Mouse (Mus musculus): Measurements from ENCODE around the gene Dennd5a.

Dennd5a gene

GRCm38 (mm10) chr7:109958843-109959715, 1.2 kb downstream of the Dennd5a start:
- peaks cover 38% of the 10 kb centered on the region for H3K4me1 ChIP-seq (replicated peaks; ENCODE audit: low read depth, low read length)
- no peaks in the 10 kb centered on the region for H3K36me3 ChIP-seq (ENCODE audit: insufficient read depth, low read length)
- H3K27me3 ChIP-seq (ENCODE audit: insufficient read depth, low read length) = peaks cover 38% of the 10 kb centered on the region
- peak overlapping the region; percentile 80 for H3K4me3 ChIP-seq (replicated peaks; ENCODE audit: low read length)
- TF ChIP-seq CTCF (conservative IDR thresholded peaks at IDR 0.05; ENCODE audit: low read length) = no peak
- no peak for TF ChIP-seq NANOG (IDR thresholded peaks at IDR 0.05; ENCODE audit: borderline replicate concordance, low read length)
- no peak for TF ChIP-seq POU5F1 (IDR thresholded peaks at IDR 0.05; ENCODE audit: borderline replicate concordance, low read length)
- H3K9me3 ChIP-seq (ENCODE audit: low read length) = no peaks in the 10 kb centered on the region

- Histone ChIP-seq H3K4me3 (replicated peaks; ENCODE audit: low read length) (no peak overlapping the region), H3K9me3 (ENCODE audit: low read length) (no peaks in the 10 kb centered on the region), H3K27me3 (ENCODE audit: insufficient read depth, low read length) (peaks cover 38% of the 10 kb centered on the region), H3K4me1 (replicated peaks; ENCODE audit: low read depth, low read length) (peaks cover 38% of the 10 kb centered on the region), H3K36me3 (ENCODE audit: insufficient read depth, low read length) (no peaks in the 10 kb centered on the region)
- TF ChIP-seq NANOG (IDR thresholded peaks at IDR 0.05; ENCODE audit: borderline replicate concordance, low read length) = no peak
- no peak for TF ChIP-seq POU5F1 (IDR thresholded peaks at IDR 0.05; ENCODE audit: borderline replicate concordance, low read length)
- no peak for TF ChIP-seq CTCF (conservative IDR thresholded peaks at IDR 0.05; ENCODE audit: low read length)
Observed at GRCm38 (mm10) chr7:109957996-109958789, 2.1 kb downstream of the Dennd5a start.

GRCm38 (mm10) chr7:109954622-109955401, 5.5 kb downstream of the Dennd5a start:
- Histone ChIP-seq H3K36me3 (ENCODE audit: insufficient read depth, low read length) (no peaks in the 10 kb centered on the region), H3K4me1 (replicated peaks; ENCODE audit: low read depth, low read length) (peaks cover 37% of the 10 kb centered on the region), H3K27me3 (ENCODE audit: insufficient read depth, low read length) (peaks cover 13% of the 10 kb centered on the region), H3K9me3 (ENCODE audit: low read length) (no peaks in the 10 kb centered on the region), H3K4me3 (replicated peaks; ENCODE audit: low read length) (no peak overlapping the region)
- TF ChIP-seq POU5F1 (IDR thresholded peaks at IDR 0.05; ENCODE audit: borderline replicate concordance, low read length) (no peak), CTCF (conservative IDR thresholded peaks at IDR 0.05; ENCODE audit: low read length) (no peak), NANOG (IDR thresholded peaks at IDR 0.05; ENCODE audit: borderline replicate concordance, low read length) (no peak)

- no peak for TF ChIP-seq NANOG (IDR thresholded peaks at IDR 0.05; ENCODE audit: borderline replicate concordance, low read length)
- no peak for TF ChIP-seq POU5F1 (IDR thresholded peaks at IDR 0.05; ENCODE audit: borderline replicate concordance, low read length)
- TF ChIP-seq CTCF (conservative IDR thresholded peaks at IDR 0.05; ENCODE audit: low read length) = no peak
- no peaks in the 10 kb centered on the region for H3K27me3 ChIP-seq (ENCODE audit: insufficient read depth, low read length)
- H3K4me1 ChIP-seq (replicated peaks; ENCODE audit: low read depth, low read length) = peaks cover 15% of the 10 kb centered on the region
- H3K4me3 ChIP-seq (replicated peaks; ENCODE audit: low read length) = no peak overlapping the region
- H3K9me3 ChIP-seq (ENCODE audit: low read length) = no peaks in the 10 kb centered on the region
- H3K36me3 ChIP-seq (ENCODE audit: insufficient read depth, low read length) = no peaks in the 10 kb centered on the region
Observed at GRCm38 (mm10) chr7:109951297-109951696, 9.0 kb downstream of the Dennd5a start.

GRCm38 (mm10) chr7:109944421-109945034, 15.7 kb downstream of the Dennd5a start:
- H3K4me3 ChIP-seq (replicated peaks; ENCODE audit: low read length) = peak overlapping the region; percentile 32; the same call in 1 of the 2 replicates

GRCm38 (mm10) chr7:109929628-109930027, 30.6 kb downstream of the Dennd5a start:
- H3K4me1 ChIP-seq (replicated peaks; ENCODE audit: low read depth, low read length) = peaks cover 4% of the 10 kb centered on the region
- no peaks in the 10 kb centered on the region for H3K27me3 ChIP-seq (ENCODE audit: insufficient read depth, low read length)
- H3K9me3 ChIP-seq (ENCODE audit: low read length) = no peaks in the 10 kb centered on the region
- no peak overlapping the region for H3K4me3 ChIP-seq (replicated peaks; ENCODE audit: low read length)
- peaks cover 25% of the 10 kb centered on the region for H3K36me3 ChIP-seq (ENCODE audit: insufficient read depth, low read length)
- TF ChIP-seq POU5F1 (IDR thresholded peaks at IDR 0.05; ENCODE audit: borderline replicate concordance, low read length) (no peak), CTCF (conservative IDR thresholded peaks at IDR 0.05; ENCODE audit: low read length) (no peak; the same call in 1 of the 2 replicates), NANOG (IDR thresholded peaks at IDR 0.05; ENCODE audit: borderline replicate concordance, low read length) (no peak)

More at GRCm38 (mm10) chr7:109944421-109945034, 15.7 kb downstream of the Dennd5a start:
- Histone ChIP-seq H3K27me3 (ENCODE audit: insufficient read depth, low read length) (no peaks in the 10 kb centered on the region), H3K36me3 (ENCODE audit: insufficient read depth, low read length) (peaks cover 3% of the 10 kb centered on the region; the same call in 1 of the 2 replicates), H3K9me3 (ENCODE audit: low read length) (no peaks in the 10 kb centered on the region), H3K4me1 (replicated peaks; ENCODE audit: low read depth, low read length) (peaks cover 27% of the 10 kb centered on the region)
- TF ChIP-seq CTCF (conservative IDR thresholded peaks at IDR 0.05; ENCODE audit: low read length) (no peak), NANOG (IDR thresholded peaks at IDR 0.05; ENCODE audit: borderline replicate concordance, low read length) (no peak)

GRCm38 (mm10) chr7:109928365-109928764, 31.9 kb downstream of the Dennd5a start:
- Histone ChIP-seq H3K36me3 (ENCODE audit: insufficient read depth, low read length) (peaks cover 20% of the 10 kb centered on the region), H3K4me1 (replicated peaks; ENCODE audit: low read depth, low read length) (peaks cover 4% of the 10 kb centered on the region), H3K27me3 (ENCODE audit: insufficient read depth, low read length) (no peaks in the 10 kb centered on the region), H3K4me3 (replicated peaks; ENCODE audit: low read length) (no peak overlapping the region), H3K9me3 (ENCODE audit: low read length) (no peaks in the 10 kb centered on the region)
- no peak for TF ChIP-seq POU5F1 (IDR thresholded peaks at IDR 0.05; ENCODE audit: borderline replicate concordance, low read length)
- TF ChIP-seq NANOG (IDR thresholded peaks at IDR 0.05; ENCODE audit: borderline replicate concordance, low read length) = no peak
- no peak for TF ChIP-seq CTCF (conservative IDR thresholded peaks at IDR 0.05; ENCODE audit: low read length)

Data from E14TG2a.4 (cell line).